Mouse (Mus musculus): Measurements from ENCODE around the gene Slc17a1. TPM values are rescaled to one million over a fixed set of nuclear protein-coding genes. Genes with fewer than 3 reads are reported as not detected.

Gene Slc17a1
- total RNA-seq, 2 experiments from 2014 or later = not detected

DNA sequence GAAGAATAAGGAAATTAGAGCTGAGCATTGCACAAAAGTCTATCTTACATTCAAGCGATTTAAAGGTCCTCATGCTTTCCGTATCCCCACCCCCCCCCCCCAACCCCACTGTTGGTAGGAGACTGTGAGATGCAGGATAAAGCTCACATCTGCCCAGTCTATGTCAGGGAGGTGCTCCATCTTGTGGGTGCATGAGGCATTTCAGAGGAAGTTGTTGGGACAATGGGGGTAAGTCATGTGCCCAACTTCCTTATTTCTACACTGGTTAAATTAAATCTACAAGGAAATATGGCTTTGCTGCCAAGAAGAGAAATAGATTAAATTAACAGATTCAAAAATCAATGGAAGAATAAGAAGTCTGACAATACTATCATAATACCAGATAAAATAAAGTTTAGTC is 18.0 kb downstream of the Slc17a1 start:
- ATAC-seq (replicated peaks; ENCODE audit: low FRiP score, low TSS enrichment, poor library complexity, severe bottlenecking) = peak; percentile 87

DNA sequence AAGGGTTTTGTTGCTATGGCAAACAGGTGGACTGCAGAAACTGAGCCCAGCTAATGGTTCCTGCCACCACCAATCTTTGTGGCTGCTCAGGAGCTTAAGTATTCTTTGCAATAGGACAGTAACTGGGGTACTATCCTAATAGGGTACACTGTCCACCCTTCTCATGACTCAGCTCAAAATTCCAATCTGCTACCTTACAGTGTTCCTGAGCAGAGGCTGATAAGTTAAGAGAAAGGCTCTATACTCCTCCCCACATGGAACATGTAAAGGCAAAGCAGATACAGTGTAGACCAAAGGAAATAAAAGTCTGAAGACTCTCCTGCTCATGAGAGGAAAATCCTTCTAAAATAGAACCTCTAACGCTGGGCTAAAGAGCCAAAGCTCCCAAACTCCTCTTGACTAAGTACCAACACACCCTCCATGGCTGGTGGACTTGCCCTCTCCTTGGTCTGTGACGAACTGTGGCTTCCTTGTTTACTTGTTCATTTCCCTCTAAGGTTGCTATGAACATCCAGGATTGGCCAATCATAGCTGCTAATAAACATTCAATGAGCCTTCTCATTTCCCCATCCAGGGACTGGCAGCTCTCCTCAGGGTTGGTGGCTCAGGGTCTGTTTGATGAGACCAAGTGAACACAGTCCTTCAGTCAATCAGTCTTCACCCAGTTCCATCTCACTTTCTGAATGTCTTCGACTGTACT is 19.6 kb downstream of the Slc17a1 start:
- peak; percentile 50 for ATAC-seq (replicated peaks; ENCODE audit: low FRiP score, low TSS enrichment, poor library complexity, severe bottlenecking)

DNA sequence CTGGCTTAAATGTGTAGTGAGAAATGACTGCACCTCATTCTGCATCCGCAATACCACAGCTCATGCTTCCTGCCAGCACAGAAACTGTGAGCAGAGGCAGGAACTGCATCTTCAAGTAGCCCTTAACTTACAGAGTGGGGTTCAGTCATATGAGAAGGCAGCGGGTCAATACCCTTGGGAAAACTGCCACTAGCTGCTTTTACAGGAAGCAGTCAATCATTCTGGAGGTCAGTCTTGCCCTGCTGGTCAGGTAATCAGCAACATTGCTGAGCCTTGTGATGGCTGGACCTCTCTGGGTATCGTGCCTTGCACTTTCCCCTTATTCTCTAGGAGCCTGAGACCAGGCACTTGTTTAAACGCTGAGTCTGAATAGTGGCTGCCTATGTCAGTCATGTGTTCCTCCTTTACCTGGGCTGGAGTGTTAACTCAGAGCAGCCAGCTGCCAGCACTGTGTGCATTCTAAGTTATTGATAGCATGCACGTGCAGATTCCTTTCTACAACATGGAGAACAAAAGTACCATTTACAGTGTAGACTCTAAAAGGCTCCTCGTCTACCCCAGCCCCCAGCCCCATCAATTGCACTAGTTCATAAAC is 21.6 kb downstream of the Slc17a1 start:
- no peak for ATAC-seq (replicated peaks; ENCODE audit: low FRiP score, low TSS enrichment, poor library complexity, severe bottlenecking)

DNA sequence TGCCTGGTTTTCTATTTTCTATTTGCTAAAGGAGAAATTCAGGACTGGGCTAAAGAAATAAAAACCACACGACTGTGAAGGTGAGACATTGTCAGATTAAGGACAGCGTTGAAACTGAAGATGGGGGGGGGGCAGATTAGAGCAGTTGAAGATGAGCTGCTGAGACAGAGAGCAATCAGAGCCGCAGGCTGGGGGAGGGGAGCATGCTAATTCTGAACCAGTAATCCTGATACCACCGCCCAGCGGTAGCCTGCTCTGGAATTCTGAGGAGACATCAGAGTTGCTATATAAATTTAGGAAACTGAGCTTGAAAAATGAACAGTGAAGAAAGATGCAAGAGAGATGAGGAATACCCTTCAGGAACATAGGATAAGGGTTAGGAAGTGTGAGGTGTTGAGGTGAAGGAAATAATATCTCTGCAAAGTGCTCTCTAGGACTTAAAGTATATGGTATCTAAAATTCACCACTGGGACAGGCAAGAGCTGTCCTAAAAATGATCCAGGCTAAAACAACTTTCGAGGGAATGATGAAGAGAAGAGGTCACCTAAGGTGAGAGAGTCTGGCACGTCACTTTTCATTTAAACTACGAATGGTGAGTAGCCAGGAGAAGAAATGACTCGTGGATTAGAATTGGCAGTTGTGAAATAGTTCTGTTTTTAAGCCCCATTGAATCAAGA is 25.2 kb downstream of the Slc17a1 start:
- no peak; the same call in 1 of the 2 replicates for ATAC-seq (replicated peaks; ENCODE audit: low FRiP score, low TSS enrichment, poor library complexity, severe bottlenecking)

DNA sequence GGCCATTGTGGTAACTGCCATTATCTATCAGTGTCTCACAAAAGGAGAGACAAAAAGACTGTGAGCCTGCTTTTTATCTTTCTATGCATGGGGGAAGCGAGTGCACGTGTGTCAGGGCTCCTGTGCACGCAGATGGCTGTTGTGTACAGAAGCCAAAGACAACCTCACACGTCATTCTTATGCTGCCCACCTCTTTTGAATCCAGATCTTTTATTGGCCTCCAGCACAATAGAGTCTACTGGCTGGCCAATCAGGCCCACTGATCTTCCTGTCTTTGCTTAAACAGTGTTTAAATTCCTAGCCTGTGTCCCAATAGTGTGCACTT is 25.7 kb downstream of the Slc17a1 start:
- peak; percentile 87 for ATAC-seq (replicated peaks; ENCODE audit: low FRiP score, low TSS enrichment, poor library complexity, severe bottlenecking)

DNA sequence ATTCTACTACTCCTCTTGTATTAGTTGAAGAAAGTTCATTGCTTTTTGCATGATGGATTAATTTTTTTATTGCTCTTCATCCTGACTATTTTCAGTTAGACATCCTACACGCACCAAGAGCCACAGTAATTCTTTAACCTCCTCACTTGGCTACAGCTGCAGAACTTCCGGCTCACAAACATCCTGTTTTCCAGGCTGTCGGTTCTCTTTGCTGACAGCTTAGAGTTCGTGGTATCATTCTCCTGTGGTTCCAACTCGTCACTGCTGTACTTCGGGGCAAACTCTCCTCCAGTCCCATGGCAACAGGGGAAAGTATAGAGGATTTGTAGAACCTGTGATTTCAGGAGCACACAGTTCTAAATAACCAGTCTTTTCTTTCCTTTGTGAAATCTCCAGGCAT is 30.7 kb downstream of the Slc17a1 start:
- ATAC-seq (replicated peaks; ENCODE audit: low FRiP score, low TSS enrichment, poor library complexity, severe bottlenecking) = no peak

DNA sequence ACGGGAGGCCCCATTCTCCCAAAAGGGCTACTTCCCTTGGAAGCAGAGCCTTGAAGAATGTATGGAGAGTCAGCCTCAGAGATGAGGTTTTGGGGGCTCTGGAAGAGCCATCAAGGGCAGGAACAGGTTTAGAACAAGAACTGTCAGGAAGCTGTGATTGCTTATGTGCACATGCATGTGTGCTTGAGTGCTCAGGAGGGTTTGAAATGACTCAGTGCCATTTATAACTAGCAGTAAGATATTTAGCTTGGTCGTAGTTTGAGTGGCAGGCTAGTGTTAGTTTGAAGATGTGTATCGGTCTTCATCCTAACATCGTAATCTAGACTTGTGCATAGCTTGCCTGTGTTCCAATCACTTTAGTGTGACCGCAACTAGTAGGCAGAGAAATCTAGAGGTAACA is 39.4 kb downstream of the Slc17a1 start:
- no peak for ATAC-seq (replicated peaks; ENCODE audit: low FRiP score, low TSS enrichment, poor library complexity, severe bottlenecking)

DNA sequence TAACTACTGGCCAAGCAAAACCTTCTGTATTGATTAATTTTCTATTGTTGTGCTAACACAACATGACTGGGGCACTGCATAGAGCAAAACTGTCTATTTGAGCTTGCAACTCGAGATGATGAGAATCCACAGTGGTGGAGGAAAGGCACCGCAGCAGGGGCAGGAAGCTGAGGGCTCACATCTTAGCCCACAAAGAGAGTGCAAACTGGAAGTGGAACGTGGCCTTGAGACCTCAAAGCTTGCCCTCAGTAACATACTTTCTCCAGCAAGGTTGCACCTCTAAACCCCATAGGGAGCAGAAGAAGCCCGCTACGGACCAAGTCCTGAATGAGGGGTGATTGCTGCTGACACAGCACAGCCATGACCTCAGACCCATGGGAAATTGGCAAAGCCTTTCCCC is 42.6 kb downstream of the Slc17a1 start:
- ATAC-seq (replicated peaks; ENCODE audit: low FRiP score, low TSS enrichment, poor library complexity, severe bottlenecking) = no peak

DNA sequence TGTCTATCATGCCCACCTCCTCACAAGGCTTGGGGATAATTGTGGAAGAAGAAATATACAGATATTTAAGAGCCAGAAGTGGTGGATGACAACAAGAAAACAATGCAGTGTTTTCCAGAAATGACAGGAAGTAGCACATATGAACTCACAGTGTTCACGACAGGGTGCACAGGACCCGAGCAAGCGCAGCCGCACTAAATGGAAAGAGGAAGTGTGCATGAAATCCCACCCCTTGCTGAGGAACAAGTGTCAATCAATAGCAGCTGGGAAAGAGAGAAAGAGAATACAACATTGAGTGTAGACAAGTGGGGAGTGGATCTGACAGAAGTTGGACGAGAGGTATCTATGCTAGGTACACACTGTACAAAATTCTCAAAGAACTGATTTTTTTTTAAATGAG is 43.8 kb downstream of the Slc17a1 start:
- no peak for ATAC-seq (replicated peaks; ENCODE audit: low FRiP score, low TSS enrichment, poor library complexity, severe bottlenecking)

DNA sequence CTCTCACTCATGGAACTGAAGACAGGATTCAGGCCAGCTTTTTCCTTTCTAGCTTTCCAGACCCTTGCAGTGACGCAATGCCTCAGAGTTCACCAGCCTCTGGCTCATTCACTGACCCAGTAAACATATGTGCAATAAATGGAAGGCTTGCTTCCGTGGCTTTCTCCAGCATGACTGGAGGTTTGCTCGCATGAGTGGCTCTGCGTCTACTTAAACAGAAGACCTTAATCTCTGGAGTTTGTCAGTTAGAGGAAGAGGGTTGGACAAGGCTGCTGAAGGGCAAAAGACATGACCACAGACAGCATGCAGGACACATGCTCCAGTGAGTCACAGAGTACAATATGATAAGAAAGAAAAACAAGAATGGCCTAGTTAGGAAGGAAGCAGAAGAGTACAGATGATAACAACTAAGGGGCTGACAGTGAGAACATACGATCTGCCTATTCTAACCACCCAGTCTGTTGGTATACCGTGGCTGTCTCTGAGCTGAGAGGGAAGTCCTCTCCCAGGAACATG is 46.3 kb downstream of the Slc17a1 start:
- ATAC-seq (replicated peaks; ENCODE audit: low FRiP score, low TSS enrichment, poor library complexity, severe bottlenecking) = peak; percentile 91

DNA sequence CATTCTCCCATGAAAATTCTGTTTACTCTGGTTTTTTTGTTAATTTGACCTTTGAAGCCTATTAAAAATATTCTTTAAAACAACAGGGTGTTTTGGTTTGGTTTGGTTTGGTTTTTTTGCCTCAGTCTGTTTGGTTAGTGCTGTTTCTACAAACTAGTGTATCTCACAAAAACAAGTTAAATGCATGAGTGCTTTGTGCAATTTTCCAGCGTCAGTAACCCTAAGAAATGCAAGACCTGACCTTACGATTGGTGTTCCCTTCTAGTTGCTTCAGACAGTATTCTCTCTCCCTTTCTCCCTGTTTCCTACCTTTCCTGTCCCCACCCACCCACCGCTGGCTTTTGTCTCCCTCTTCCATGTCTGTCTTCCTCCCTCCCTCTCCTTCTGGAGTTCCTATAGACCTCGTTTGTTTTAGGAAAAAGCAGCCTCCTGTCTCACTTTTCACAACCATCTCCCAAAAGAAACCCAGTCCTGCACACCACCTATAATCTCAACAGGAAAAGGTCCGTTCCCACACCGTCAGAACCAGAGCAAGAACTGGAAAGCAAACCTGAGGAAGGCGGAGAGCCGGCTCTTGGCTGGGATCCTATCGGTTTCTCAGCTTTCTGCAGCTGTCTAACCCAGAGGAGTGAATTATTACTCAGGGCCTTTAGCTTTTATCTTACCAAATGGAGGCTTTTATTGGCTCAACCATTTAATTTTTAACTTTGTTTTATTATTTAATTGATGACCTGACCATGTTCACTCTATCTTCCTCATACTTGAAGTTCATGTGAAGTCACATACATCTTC is 47.0 kb downstream of the Slc17a1 start, which contains the start of gene Slc17a4:
Slc17a4 (minus strand) TSS at position 634 of the 792 bp plus-strand sequence.
- ATAC-seq (replicated peaks; ENCODE audit: low FRiP score, low TSS enrichment, poor library complexity, severe bottlenecking) = peak; percentile 70

DNA sequence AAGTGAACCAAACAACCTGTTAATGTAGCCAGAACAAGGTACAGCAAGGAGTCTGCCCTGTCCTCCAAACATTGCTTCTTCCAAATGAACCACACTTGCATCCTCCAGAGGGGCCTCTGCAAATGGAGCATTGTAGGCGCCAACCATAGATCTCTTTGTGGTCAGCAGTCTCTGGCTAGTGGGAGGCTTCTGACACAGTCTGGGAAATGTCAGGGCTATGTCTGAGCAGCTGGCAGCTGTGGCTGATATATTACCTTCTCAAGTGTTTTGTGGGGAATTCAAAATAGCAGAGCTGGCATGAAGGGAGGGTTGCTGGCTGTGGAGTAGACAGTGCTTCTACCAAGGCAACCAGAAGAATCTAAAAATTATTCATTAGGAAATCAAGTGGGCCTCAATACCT is 48.6 kb downstream of the Slc17a1 start:
- no peak for ATAC-seq (replicated peaks; ENCODE audit: low FRiP score, low TSS enrichment, poor library complexity, severe bottlenecking)

DNA sequence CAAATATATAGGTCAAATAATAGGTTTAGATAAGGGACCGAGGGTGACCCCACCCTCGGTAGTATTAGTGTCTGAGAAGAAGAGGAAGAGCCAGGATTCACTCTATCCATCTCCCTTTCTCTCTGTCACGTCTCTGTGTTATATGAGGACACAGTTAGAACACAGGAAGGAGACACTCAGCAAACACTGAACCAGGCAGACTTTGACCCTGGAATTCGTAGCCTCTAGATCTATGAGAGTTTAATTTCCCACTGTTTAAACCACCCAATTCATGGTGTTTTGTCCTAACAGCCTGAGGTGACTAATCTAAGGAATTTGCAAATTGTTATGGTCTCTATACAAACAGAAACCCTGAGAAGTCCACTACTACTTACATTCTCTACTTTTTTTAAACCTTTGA is 50.1 kb downstream of the Slc17a1 start:
- no peak for ATAC-seq (replicated peaks; ENCODE audit: low FRiP score, low TSS enrichment, poor library complexity, severe bottlenecking)

DNA sequence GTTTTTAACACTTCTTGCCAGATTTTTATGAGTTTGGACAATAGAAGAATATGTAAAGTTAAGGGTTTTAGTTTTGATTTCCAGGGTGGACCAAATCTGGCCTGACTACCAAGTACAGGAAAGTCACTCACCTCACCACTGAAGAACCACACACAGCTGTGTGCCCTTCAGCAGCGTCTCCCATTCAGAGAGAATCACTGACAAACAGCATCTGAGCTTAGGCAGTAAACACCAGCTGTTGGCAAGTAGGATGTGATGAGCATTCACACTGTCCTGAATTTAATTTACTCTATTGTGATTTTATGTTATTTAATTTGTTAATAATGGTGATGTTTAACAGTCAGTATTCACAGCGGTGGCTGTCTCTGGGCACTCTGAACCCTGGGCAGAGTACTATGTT is 58.2 kb downstream of the Slc17a1 start:
- ATAC-seq (replicated peaks; ENCODE audit: low FRiP score, low TSS enrichment, poor library complexity, severe bottlenecking) = no peak

DNA sequence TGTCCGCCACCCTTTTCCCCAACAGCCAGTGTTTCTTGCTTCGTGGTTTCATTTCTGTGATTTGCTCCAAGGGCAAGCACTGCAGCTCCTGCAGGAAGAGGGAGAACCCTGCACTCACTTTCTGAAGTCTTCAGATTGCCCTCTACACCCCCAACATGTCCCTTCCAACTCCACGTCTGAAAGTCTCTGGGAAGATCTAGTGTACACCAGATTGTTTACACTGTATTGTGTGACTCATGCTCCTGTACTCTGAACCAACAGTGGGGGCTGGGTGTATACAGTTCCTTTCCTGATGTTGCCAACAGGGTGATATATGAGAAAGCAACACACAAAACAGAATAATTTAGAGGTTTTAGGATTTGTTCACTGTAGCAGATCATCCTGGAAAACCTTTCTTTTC is 61.1 kb downstream of the Slc17a1 start:
- ATAC-seq (replicated peaks; ENCODE audit: low FRiP score, low TSS enrichment, poor library complexity, severe bottlenecking) = no peak

DNA sequence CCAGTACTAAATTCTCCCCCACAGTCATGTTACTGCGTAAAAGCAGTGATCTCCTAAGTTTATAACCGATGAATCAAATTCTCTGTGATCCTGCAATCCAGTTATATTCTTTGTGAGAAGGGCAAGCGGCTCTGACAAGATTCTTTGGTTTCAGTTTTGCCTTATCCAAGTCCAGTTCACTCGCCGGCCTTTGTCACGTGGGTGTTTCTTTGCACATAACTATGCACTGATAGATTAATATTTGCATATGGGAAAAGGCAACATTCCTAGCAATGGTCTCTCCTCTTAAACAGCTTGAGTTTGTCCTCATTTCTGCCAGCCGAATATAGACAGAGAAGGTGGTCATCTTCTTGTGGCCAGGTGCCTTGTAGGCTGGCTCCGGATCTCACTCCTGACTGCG is 62.9 kb downstream of the Slc17a1 start:
- no peak for ATAC-seq (replicated peaks; ENCODE audit: low FRiP score, low TSS enrichment, poor library complexity, severe bottlenecking)

DNA sequence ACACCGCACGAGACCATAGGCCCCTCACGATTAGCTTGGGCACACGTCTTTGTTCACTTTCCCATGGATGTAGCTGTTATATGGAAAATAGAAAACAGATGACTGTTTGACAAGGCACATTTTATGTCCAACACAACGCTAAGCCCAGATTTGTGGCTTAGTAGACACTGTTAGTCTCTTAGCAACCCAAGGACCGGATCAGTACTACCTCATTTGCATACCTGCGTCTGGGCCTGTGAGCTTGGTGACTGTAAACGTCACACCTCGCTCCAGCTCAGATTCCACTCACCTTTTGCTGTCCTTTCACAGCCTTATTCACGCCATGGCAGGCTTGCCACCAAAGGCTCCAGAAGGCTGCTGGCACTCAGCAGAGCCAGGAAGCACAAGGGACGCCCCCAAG is 63.4 kb downstream of the Slc17a1 start:
- ATAC-seq (replicated peaks; ENCODE audit: low FRiP score, low TSS enrichment, poor library complexity, severe bottlenecking) = no peak

DNA sequence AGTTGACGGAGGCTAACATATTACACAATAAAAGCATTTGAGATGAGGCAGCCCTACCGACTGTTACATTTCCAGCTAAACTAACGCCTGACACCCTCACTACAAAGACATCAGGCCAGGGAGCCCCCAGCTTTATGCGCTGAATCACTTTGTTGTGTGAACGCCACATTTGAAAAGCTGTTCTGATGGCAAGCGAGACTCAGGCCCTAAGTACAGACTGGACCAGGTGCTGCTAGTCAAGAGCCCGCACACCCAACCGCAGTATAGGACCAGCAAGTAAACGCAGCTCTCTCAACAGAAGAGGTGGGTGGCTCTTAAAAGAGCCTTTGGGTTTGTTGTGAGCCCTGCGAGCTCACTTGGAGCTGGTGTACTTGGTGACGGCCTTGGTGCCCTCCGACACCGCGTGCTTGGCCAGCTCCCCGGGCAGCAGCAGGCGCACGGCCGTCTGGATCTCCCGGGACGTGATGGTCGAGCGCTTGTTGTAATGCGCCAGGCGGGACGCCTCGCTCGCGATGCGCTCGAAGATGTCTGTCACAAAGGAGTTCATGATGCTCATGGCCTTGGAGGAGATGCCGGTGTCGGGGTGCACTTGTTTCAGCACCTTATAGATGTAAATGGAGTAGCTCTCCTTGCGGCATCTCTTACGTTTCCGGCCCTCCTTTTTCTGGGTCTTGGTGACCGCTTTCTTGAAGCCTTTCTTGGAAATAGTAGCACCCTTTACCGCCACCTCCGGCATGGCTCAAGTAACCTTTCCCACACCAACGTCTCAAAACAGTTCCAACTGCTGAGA is 66.1 kb downstream of the Slc17a1 start, which contains the start of gene Hist1h2ba:
Hist1h2ba (minus strand) TSS at position 736 of the 790 bp plus-strand sequence.
- no peak for ATAC-seq (replicated peaks; ENCODE audit: low FRiP score, low TSS enrichment, poor library complexity, severe bottlenecking)

DNA sequence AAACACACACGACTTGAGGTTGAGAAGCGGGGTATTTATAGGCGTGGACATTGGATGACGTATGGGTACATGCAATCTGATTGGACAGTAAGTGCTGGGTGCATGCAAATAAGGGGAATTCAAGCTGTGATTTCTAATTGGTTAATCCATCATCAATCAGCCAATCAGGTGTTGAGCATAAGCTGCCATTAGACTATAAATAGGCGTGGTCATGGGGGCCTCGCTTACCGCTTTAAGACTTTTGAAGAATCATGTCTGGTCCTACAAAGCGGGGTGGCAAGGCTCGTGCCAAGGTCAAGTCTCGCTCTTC is 66.6 kb downstream of the Slc17a1 start, which contains the start of gene Hist1h2aa:
Hist1h2aa (plus strand) TSS at position 252 of the 310 bp plus-strand sequence.
- ATAC-seq (replicated peaks; ENCODE audit: low FRiP score, low TSS enrichment, poor library complexity, severe bottlenecking) = no peak
